9 mouse cellular contexts compared by ENCODE assay signal in genomic region chr5:24611366-24612301, GRCm38 (mm10). TPM values are rescaled to one million over a fixed set of nuclear protein-coding genes. Genes with fewer than 3 reads are reported as not detected.
A peak's percentile ranks its signal among the peaks of the same experiment; 100 is the strongest.
DNase-seq lines count a peak whose midpoint lies in the region; ATAC-seq and TF ChIP-seq lines count a peak whose summit lies in the region.
"Had no signal": no experiment of that assay in that cellular context is flagged by ENCODE, and none has a peak within 500 bp of the region (broad histone marks: within the 10 kb centered on the region; RNA-seq: fewer than 3 reads in every experiment).

No protein-coding gene starts in this region.

- no peak overlapping the region for H3K4me2 ChIP-seq in lung, embryonic 14.5 days
- H3K4me2 ChIP-seq in forebrain, embryonic 15.5 days (replicated peaks), result no peak overlapping the region
- no peak overlapping the region for H3K4me2 ChIP-seq in kidney, embryonic 16.5 days (replicated peaks; ENCODE audit: low read depth, low read length)

- no peak overlapping the region for H3K27ac ChIP-seq in lung, embryonic 14.5 days (ENCODE audit: low read depth)
- H3K27ac ChIP-seq in forebrain, embryonic 15.5 days (replicated peaks), result peak overlapping the region; percentile 71
- H3K27ac ChIP-seq in kidney, embryonic 16.5 days (ENCODE audit: low read length), result no peak overlapping the region

- no peaks in the 10 kb centered on the region for H3K36me3 ChIP-seq in lung, embryonic 14.5 days (ENCODE audit: insufficient read depth)
- no peaks in the 10 kb centered on the region for H3K36me3 ChIP-seq in forebrain, embryonic 15.5 days
- no peaks in the 10 kb centered on the region for H3K36me3 ChIP-seq in kidney, embryonic 16.5 days (ENCODE audit: insufficient read depth, low read length)

- no peak for TF ChIP-seq CTCF in lung, embryonic 14.5 days (IDR thresholded peaks at IDR 0.05; ENCODE audit: low read depth)
- peak; percentile 13; the same call in 1 of the 2 replicates for TF ChIP-seq CTCF in brain, embryonic 14.5 days (IDR thresholded peaks at IDR 0.05; ENCODE audit: borderline replicate concordance, extremely low read depth, insufficient read depth, insufficient read length)

- H3K4me1 ChIP-seq in lung, embryonic 14.5 days (ENCODE audit: insufficient read depth), result peaks cover 10% of the 10 kb centered on the region; the same call in 1 of the 2 replicates
- H3K4me1 ChIP-seq in forebrain, embryonic 15.5 days, result peaks cover 24% of the 10 kb centered on the region
- H3K4me1 ChIP-seq in kidney, embryonic 16.5 days (ENCODE audit: insufficient read depth, low read length), result peaks cover 11% of the 10 kb centered on the region

- WGBS in lung, embryonic 14.5 days, result 50% methylated on average over 7 of the region's 7 CpGs
- 20% methylated on average over 7 of the region's 7 CpGs for WGBS in forebrain, embryonic 15.5 days
- 53% methylated on average over 7 of the region's 7 CpGs for WGBS in kidney, embryonic 16.5 days

- peak; percentile 64 for DNase-seq in lung, embryonic 14.5 days
- DNase-seq in lung, adult 18-20 months, result no peak
- DNase-seq in brain, embryonic 14.5 days (ENCODE audit: low read depth), result peak; percentile 92
- no peak for DNase-seq in B cell, adult 2 months
- no peak for DNase-seq in thymus, postnatal 0 days (ENCODE audit: low spot score)

- ATAC-seq in lung, embryonic 14.5 days (ENCODE audit: insufficient read depth), result peak; percentile 19
- peak; percentile 86 for ATAC-seq in forebrain, embryonic 15.5 days (replicated peaks)
- ATAC-seq in kidney, embryonic 16.5 days (ENCODE audit: low FRiP score, low TSS enrichment), result peak; percentile 33; the same call in 1 of the 2 replicates
- ATAC-seq in megakaryocyte, adult 5-6 weeks (ENCODE audit: poor library complexity, severe bottlenecking), result no peak

- H3K9ac ChIP-seq in lung, embryonic 14.5 days, result no peak overlapping the region
- no peak overlapping the region for H3K9ac ChIP-seq in forebrain, embryonic 15.5 days (replicated peaks)
- no peak overlapping the region for H3K9ac ChIP-seq in kidney, embryonic 16.5 days (replicated peaks; ENCODE audit: low read length)

- H3K4me3 ChIP-seq in lung, embryonic 14.5 days (ENCODE audit: low read depth, low read length), result no peak overlapping the region
- H3K4me3 ChIP-seq in forebrain, embryonic 15.5 days, result no peak overlapping the region
- H3K4me3 ChIP-seq in kidney, embryonic 16.5 days (ENCODE audit: low read length), result no peak overlapping the region

- H3K27me3 ChIP-seq in lung, embryonic 14.5 days (ENCODE audit: insufficient read depth, low read length), result no peaks in the 10 kb centered on the region
- no peaks in the 10 kb centered on the region for H3K27me3 ChIP-seq in forebrain, embryonic 15.5 days
- H3K27me3 ChIP-seq in kidney, embryonic 16.5 days (ENCODE audit: insufficient read depth, low read length), result no peaks in the 10 kb centered on the region

- TF ChIP-seq POLR2A in brain, embryonic 14.5 days (IDR thresholded peaks at IDR 0.05; ENCODE audit: borderline replicate concordance, extremely low read depth, insufficient read depth, insufficient read length, poor library complexity, severe bottlenecking), result no peak

- H3K9me3 ChIP-seq in lung, embryonic 14.5 days (ENCODE audit: low read depth, low read length), result no peaks in the 10 kb centered on the region
- H3K9me3 ChIP-seq in forebrain, embryonic 15.5 days, result no peaks in the 10 kb centered on the region
- no peaks in the 10 kb centered on the region for H3K9me3 ChIP-seq in kidney, embryonic 16.5 days (ENCODE audit: low read length)

RNA-seq across cellular contexts. Expression of gene Smarcd3, which starts 12.6 kb away (rescaled TPM):
- 37.2 and 39.1 TPM in 2 replicates for polyA plus RNA-seq in lung, embryonic 14.5 days (2014; fragmentation: Nextera tagmentation; extraction: Ambion mirVana)
- polyA plus RNA-seq in brain, embryonic 14.5 days (2012; rRNA removed), result 162 and 203 TPM in 2 replicates
- polyA plus RNA-seq in forebrain, embryonic 15.5 days (2015; fragmentation: Nextera tagmentation; extraction: Ambion mirVana), result 171 and 176 TPM in 2 replicates
- 24.5 and 25.0 TPM in 2 replicates for polyA plus RNA-seq in kidney, embryonic 16.5 days (2015; fragmentation: Nextera tagmentation; extraction: Ambion mirVana)
- polyA plus RNA-seq in thymus, postnatal 0 days (2015; fragmentation: Nextera tagmentation; extraction: Ambion mirVana), result 2.0 and 2.5 TPM in 2 replicates
- not detected in 2 replicates for total RNA-seq in megakaryocyte, adult 5-6 weeks (2015)
- 0.07 TPM in 1 of 2 replicates, not detected in the other for total RNA-seq in megakaryocyte, adult 5-6 weeks (2017)

RNA-seq across cellular contexts. Expression of gene Chpf2, which starts 25.1 kb away (rescaled TPM):
- polyA plus RNA-seq in lung, embryonic 14.5 days (2014; fragmentation: Nextera tagmentation; extraction: Ambion mirVana), result 12.2 and 14.2 TPM in 2 replicates
- polyA plus RNA-seq in brain, embryonic 14.5 days (2012; rRNA removed), result 21.9 and 26.8 TPM in 2 replicates
- 19.7 and 21.1 TPM in 2 replicates for polyA plus RNA-seq in forebrain, embryonic 15.5 days (2015; fragmentation: Nextera tagmentation; extraction: Ambion mirVana)
- polyA plus RNA-seq in kidney, embryonic 16.5 days (2015; fragmentation: Nextera tagmentation; extraction: Ambion mirVana), result 27.1 and 28.3 TPM in 2 replicates
- polyA plus RNA-seq in thymus, postnatal 0 days (2015; fragmentation: Nextera tagmentation; extraction: Ambion mirVana), result 16.8 and 18.5 TPM in 2 replicates
- 5.0 and 5.1 TPM in 2 replicates for total RNA-seq in megakaryocyte, adult 5-6 weeks (2015)
- total RNA-seq in megakaryocyte, adult 5-6 weeks (2017), result 11.3 and 13.5 TPM in 2 replicates

RNA-seq across cellular contexts. Expression of gene Abcf2, which starts 34.4 kb away (rescaled TPM):
- polyA plus RNA-seq in lung, embryonic 14.5 days (2014; fragmentation: Nextera tagmentation; extraction: Ambion mirVana), result 119 and 120 TPM in 2 replicates
- 75.5 and 85.9 TPM in 2 replicates for polyA plus RNA-seq in brain, embryonic 14.5 days (2012; rRNA removed)
- 101 and 106 TPM in 2 replicates for polyA plus RNA-seq in forebrain, embryonic 15.5 days (2015; fragmentation: Nextera tagmentation; extraction: Ambion mirVana)
- polyA plus RNA-seq in kidney, embryonic 16.5 days (2015; fragmentation: Nextera tagmentation; extraction: Ambion mirVana), result 118 TPM in 2 replicates
- polyA plus RNA-seq in thymus, postnatal 0 days (2015; fragmentation: Nextera tagmentation; extraction: Ambion mirVana), result 119 and 121 TPM in 2 replicates
- 18.1 and 24.0 TPM in 2 replicates for total RNA-seq in megakaryocyte, adult 5-6 weeks (2015)
- 53.7 and 54.5 TPM in 2 replicates for total RNA-seq in megakaryocyte, adult 5-6 weeks (2017)

RNA-seq across cellular contexts. Expression of gene 4931409K22Rik, which starts 55.0 kb away (rescaled TPM):
- not detected in 2 replicates for polyA plus RNA-seq in lung, embryonic 14.5 days (2014; fragmentation: Nextera tagmentation; extraction: Ambion mirVana)
- 0.19 and 0.34 TPM in 2 replicates for polyA plus RNA-seq in brain, embryonic 14.5 days (2012; rRNA removed)
- 0.42 and 0.56 TPM in 2 replicates for polyA plus RNA-seq in forebrain, embryonic 15.5 days (2015; fragmentation: Nextera tagmentation; extraction: Ambion mirVana)
- 0.16 and 0.41 TPM in 2 replicates for polyA plus RNA-seq in kidney, embryonic 16.5 days (2015; fragmentation: Nextera tagmentation; extraction: Ambion mirVana)
- polyA plus RNA-seq in thymus, postnatal 0 days (2015; fragmentation: Nextera tagmentation; extraction: Ambion mirVana), result not detected in 2 replicates
- not detected in 2 replicates for total RNA-seq in megakaryocyte, adult 5-6 weeks (2015)
- total RNA-seq in megakaryocyte, adult 5-6 weeks (2017), result not detected in 2 replicates
- total RNA-seq: left cerebral cortex, postnatal 25 days had no signal

Comparison
In these comparisons a context has a peak if more than half of its experiments do, and no peak if none do; other contexts are left out.
1. DNase-seq: peak in lung, embryonic 14.5 days (single experiment) and brain, embryonic 14.5 days (single experiment); none in lung, adult 18-20 months (0 of 2), B cell, adult 2 months (0 of 2) and thymus, postnatal 0 days (single experiment).